Mouse (Mus musculus): ENCODE measurements around the gene Upp2.

DNA sequence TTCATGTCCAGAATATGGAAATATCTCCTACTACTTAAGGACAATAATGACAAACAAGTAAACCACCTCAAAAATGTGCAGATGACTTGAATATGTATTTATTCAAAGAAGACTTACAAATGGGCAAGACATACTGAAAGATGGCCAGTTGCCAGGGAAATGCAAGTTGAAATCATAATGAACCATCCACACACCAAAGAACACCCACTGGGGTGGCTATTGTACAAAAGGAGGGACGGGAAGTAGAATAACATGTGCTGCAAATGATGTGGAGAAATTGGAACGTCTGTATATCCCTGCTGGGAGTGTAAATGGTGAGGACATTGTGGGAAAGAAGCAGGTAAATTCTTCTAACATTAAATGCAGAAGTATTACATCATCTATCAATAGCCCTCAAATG, 245.8 kb downstream of the Upp2 start:
- no peak for TF ChIP-seq POLR2A (IDR thresholded peaks at IDR 0.05; ENCODE audit: borderline replicate concordance, extremely low read depth, low read depth, low read length)
- TF ChIP-seq CTCF (IDR thresholded peaks at IDR 0.05; ENCODE audit: insufficient read depth, low read length) = no peak
